ENCODE assay signal across 15 mouse cellular contexts in genomic region chr12:69704799-69705458, GRCm38 (mm10). TPM values are rescaled to one million over a fixed set of nuclear protein-coding genes. Genes with fewer than 3 reads are reported as not detected.
DNase-seq lines count a peak whose midpoint lies in the region; ATAC-seq and TF ChIP-seq lines count a peak whose summit lies in the region.
"Had no signal": no experiment of that assay in that cellular context is flagged by ENCODE, and none has a peak within 500 bp of the region (broad histone marks: within the 10 kb centered on the region; RNA-seq: fewer than 3 reads in every experiment).

No protein-coding gene starts in this region.

- H3K4me2 ChIP-seq in kidney, embryonic 16.5 days (replicated peaks; ENCODE audit: low read depth, low read length) = no peak overlapping the region; the same call in 1 of the 2 replicates
- H3K4me2 ChIP-seq in liver, embryonic 12.5 days = no peak overlapping the region
- no peak overlapping the region for H3K4me2 ChIP-seq in stomach, embryonic 16.5 days (ENCODE audit: low read depth, low read length)
- H3K4me2 ChIP-seq: forebrain, embryonic 12.5 days; limb, embryonic 12.5 days had no signal

- no peaks in the 10 kb centered on the region for H3K9me3 ChIP-seq in kidney, embryonic 16.5 days (ENCODE audit: low read length)
- no peaks in the 10 kb centered on the region for H3K9me3 ChIP-seq in liver, embryonic 12.5 days (replicated peaks)
- H3K9me3 ChIP-seq in stomach, embryonic 16.5 days (replicated peaks; ENCODE audit: control insufficient read depth, low read length) = no peaks in the 10 kb centered on the region
- H3K9me3 ChIP-seq: forebrain, embryonic 12.5 days; limb, embryonic 12.5 days had no signal

- H3K4me1 ChIP-seq in kidney, embryonic 16.5 days (ENCODE audit: insufficient read depth, low read length) = no peaks in the 10 kb centered on the region
- H3K4me1 ChIP-seq in kidney, adult 2 months (ENCODE audit: control insufficient read depth, insufficient read depth, low read length) = no peaks in the 10 kb centered on the region
- H3K4me1 ChIP-seq in liver, embryonic 12.5 days = peaks cover 7% of the 10 kb centered on the region
- H3K4me1 ChIP-seq in stomach, embryonic 16.5 days (ENCODE audit: control insufficient read depth, insufficient read depth, low read length) = no peaks in the 10 kb centered on the region
- H3K4me1 ChIP-seq: forebrain, embryonic 12.5 days; limb, embryonic 12.5 days had no signal

- DNase-seq in adrenal gland, adult 2 months = peak; percentile 27
- no peak for DNase-seq in adrenal gland, adult 18-20 months (ENCODE audit: low spot score in 2 of 2)
- DNase-seq in kidney, adult 2 months = no peak
- DNase-seq in retina, embryonic 14.5 days (ENCODE audit: low spot score) = no peak
- DNase-seq in left cerebral cortex, adult 9 months (ENCODE audit: low spot score in 2 of 2) = no peak
- DNase-seq: cerebellum, adult 18-20 months; heart, postnatal 36 days; lung, postnatal 10 days; right cerebral cortex, postnatal 25 days had no signal

- H3K9ac ChIP-seq in kidney, embryonic 16.5 days (replicated peaks; ENCODE audit: low read length) = no peak overlapping the region
- H3K9ac ChIP-seq in liver, embryonic 12.5 days = no peak overlapping the region
- no peak overlapping the region for H3K9ac ChIP-seq in stomach, embryonic 16.5 days (ENCODE audit: low read length)
- H3K9ac ChIP-seq: forebrain, embryonic 12.5 days; limb, embryonic 12.5 days had no signal

- no peak for TF ChIP-seq POLR2A in kidney, adult 2 months (IDR thresholded peaks at IDR 0.05; ENCODE audit: low read depth, low read length)

- no peak overlapping the region for H3K27ac ChIP-seq in kidney, embryonic 16.5 days (ENCODE audit: low read length)
- no peak overlapping the region for H3K27ac ChIP-seq in kidney, adult 2 months (ENCODE audit: insufficient read depth, low read depth, low read length)
- peak overlapping the region; percentile 45; the same call in 1 of the 2 replicates for H3K27ac ChIP-seq in liver, embryonic 12.5 days
- H3K27ac ChIP-seq in stomach, embryonic 16.5 days (ENCODE audit: low read length) = no peak overlapping the region; the same call in 1 of the 2 replicates
- H3K27ac ChIP-seq: forebrain, embryonic 12.5 days; limb, embryonic 12.5 days had no signal

- no peaks in the 10 kb centered on the region for H3K27me3 ChIP-seq in kidney, embryonic 16.5 days (ENCODE audit: insufficient read depth, low read length)
- no peaks in the 10 kb centered on the region for H3K27me3 ChIP-seq in kidney, adult 2 months (replicated peaks; ENCODE audit: control insufficient read depth, insufficient read depth, low read length)
- H3K27me3 ChIP-seq in liver, embryonic 12.5 days (replicated peaks) = no peaks in the 10 kb centered on the region
- no peaks in the 10 kb centered on the region for H3K27me3 ChIP-seq in stomach, embryonic 16.5 days (ENCODE audit: control insufficient read depth, insufficient read depth, low read length)
- H3K27me3 ChIP-seq: CH12.LX; forebrain, embryonic 12.5 days; limb, embryonic 12.5 days had no signal

- 61% methylated on average over 11 of the region's 11 CpGs for WGBS in kidney, embryonic 16.5 days
- WGBS in kidney, adult 2 months = 54% methylated on average over 11 of the region's 11 CpGs
- WGBS in liver, embryonic 12.5 days (ENCODE audit: insufficient replicate concordance) = 65% methylated on average over 11 of the region's 11 CpGs
- 67% methylated on average over 11 of the region's 11 CpGs for WGBS in stomach, embryonic 16.5 days

- H3K36me3 ChIP-seq in kidney, embryonic 16.5 days (ENCODE audit: insufficient read depth, low read length) = 0 out of 2 replicates have a peak, but pooled peaks cover 11% of the 10 kb centered on the region
- no peaks in the 10 kb centered on the region; the same call in 1 of the 2 replicates for H3K36me3 ChIP-seq in kidney, adult 2 months (ENCODE audit: control insufficient read depth, insufficient read depth, low read length)
- peaks cover 49% of the 10 kb centered on the region for H3K36me3 ChIP-seq in liver, embryonic 12.5 days
- peaks cover 3% of the 10 kb centered on the region; the same call in 1 of the 2 replicates for H3K36me3 ChIP-seq in stomach, embryonic 16.5 days (ENCODE audit: control insufficient read depth, insufficient read depth, low read length)

- no peak for TF ChIP-seq CTCF in kidney, adult 2 months (conservative IDR thresholded peaks at IDR 0.05; ENCODE audit: insufficient read depth, insufficient read length, low read depth, low read length)

- H3K4me3 ChIP-seq in kidney, embryonic 16.5 days (ENCODE audit: low read length) = no peak overlapping the region
- no peak overlapping the region for H3K4me3 ChIP-seq in kidney, adult 2 months (ENCODE audit: insufficient read depth, low read depth, low read length)
- no peak overlapping the region for H3K4me3 ChIP-seq in liver, embryonic 12.5 days
- H3K4me3 ChIP-seq in stomach, embryonic 16.5 days (replicated peaks; ENCODE audit: low read length) = no peak overlapping the region
- H3K4me3 ChIP-seq: forebrain, embryonic 12.5 days; limb, embryonic 12.5 days had no signal

- peak; percentile 88 for ATAC-seq in kidney, embryonic 16.5 days (ENCODE audit: low FRiP score, low TSS enrichment)
- peak; percentile 93 for ATAC-seq in liver, embryonic 12.5 days
- ATAC-seq in stomach, embryonic 16.5 days (ENCODE audit: insufficient read depth, low FRiP score) = peak; percentile 94

RNA-seq across cellular contexts. Expression of gene L2hgdh, which starts 19.7 kb away (rescaled TPM):
- 10 to 100 TPM; 17.3 to 27.0 TPM for total RNA-seq in adrenal gland, adult 2 months (2021)
- 4.5 and 4.6 TPM in 2 replicates for polyA plus RNA-seq in adrenal gland, adult 2 months (2012; rRNA removed)
- 10 to 100 TPM; 19.5 to 21.9 TPM for total RNA-seq in adrenal gland, adult 18-20 months (2021)
- polyA plus RNA-seq in kidney, embryonic 16.5 days (2015; fragmentation: Nextera tagmentation; extraction: Ambion mirVana) = 25.2 and 26.9 TPM in 2 replicates
- polyA plus RNA-seq in kidney, adult 2 months (2012; rRNA removed) = 27.2 and 35.5 TPM in 2 replicates
- 19.8 and 20.6 TPM in 2 replicates for polyA plus RNA-seq in liver, embryonic 12.5 days (2016; fragmentation: Nextera tagmentation; extraction: Ambion mirVana)
- 18.3 and 21.7 TPM in 2 replicates for polyA plus RNA-seq in stomach, embryonic 16.5 days (2015; fragmentation: Nextera tagmentation; extraction: Ambion mirVana)

RNA-seq across cellular contexts. Expression of gene Atp5s, which starts 19.8 kb away (rescaled TPM):
- 10 to 100 TPM; 13.4 to 19.2 TPM for total RNA-seq in adrenal gland, adult 2 months (2021)
- 12.6 and 13.0 TPM in 2 replicates for polyA plus RNA-seq in adrenal gland, adult 2 months (2012; rRNA removed)
- total RNA-seq in adrenal gland, adult 18-20 months (2021) = 10 to 100 TPM; 11.5 to 16.2 TPM
- polyA plus RNA-seq in kidney, embryonic 16.5 days (2015; fragmentation: Nextera tagmentation; extraction: Ambion mirVana) = 31.7 and 33.5 TPM in 2 replicates
- polyA plus RNA-seq in kidney, adult 2 months (2012; rRNA removed) = 18.6 and 20.2 TPM in 2 replicates
- polyA plus RNA-seq in liver, embryonic 12.5 days (2016; fragmentation: Nextera tagmentation; extraction: Ambion mirVana) = 20.7 and 23.8 TPM in 2 replicates
- polyA plus RNA-seq in stomach, embryonic 16.5 days (2015; fragmentation: Nextera tagmentation; extraction: Ambion mirVana) = 25.1 and 25.5 TPM in 2 replicates

RNA-seq across cellular contexts. Expression of gene Sos2, which starts 23.3 kb away (rescaled TPM):
- total RNA-seq in adrenal gland, adult 2 months (2021) = 10 to 100 TPM; 44.2 to 55.2 TPM
- 9.6 and 14.1 TPM in 2 replicates for polyA plus RNA-seq in adrenal gland, adult 2 months (2012; rRNA removed)
- total RNA-seq in adrenal gland, adult 18-20 months (2021) = 10 to 100 TPM; 33.7 to 40.8 TPM
- polyA plus RNA-seq in kidney, embryonic 16.5 days (2015; fragmentation: Nextera tagmentation; extraction: Ambion mirVana) = 7.1 and 9.3 TPM in 2 replicates
- 28.5 and 28.8 TPM in 2 replicates for polyA plus RNA-seq in kidney, adult 2 months (2012; rRNA removed)
- 4.9 and 5.2 TPM in 2 replicates for polyA plus RNA-seq in liver, embryonic 12.5 days (2016; fragmentation: Nextera tagmentation; extraction: Ambion mirVana)
- polyA plus RNA-seq in stomach, embryonic 16.5 days (2015; fragmentation: Nextera tagmentation; extraction: Ambion mirVana) = 8.2 and 11.8 TPM in 2 replicates
